ENCODE assay signal across 7 mouse cellular contexts in genomic region chr9:31086085-31086753, GRCm38 (mm10). TPM values are rescaled to one million over a fixed set of nuclear protein-coding genes. Genes with fewer than 3 reads are reported as not detected.
DNase-seq lines count a peak whose midpoint lies in the region; ATAC-seq and TF ChIP-seq lines count a peak whose summit lies in the region.

No protein-coding gene starts in this region.

- H3K4me2 ChIP-seq in forebrain, postnatal 0 days (ENCODE audit: low read depth): no peak overlapping the region
- H3K4me2 ChIP-seq in hindbrain, embryonic 15.5 days: no peak overlapping the region

- TF ChIP-seq CTCF in forebrain, postnatal 0 days (IDR thresholded peaks at IDR 0.05; ENCODE audit: low read depth): peak; percentile 87

- H3K4me3 ChIP-seq in forebrain, postnatal 0 days (ENCODE audit: low read depth, low read length): no peak overlapping the region
- H3K4me3 ChIP-seq in hindbrain, embryonic 15.5 days: no peak overlapping the region

- H3K4me1 ChIP-seq in forebrain, postnatal 0 days (ENCODE audit: insufficient read depth): no peaks in the 10 kb centered on the region
- H3K4me1 ChIP-seq in hindbrain, embryonic 15.5 days (replicated peaks): peaks cover 5% of the 10 kb centered on the region

- no peaks in the 10 kb centered on the region for H3K27me3 ChIP-seq in forebrain, postnatal 0 days (ENCODE audit: insufficient read depth, low read length)
- 0 out of 2 replicates have a peak, but pooled peaks cover 2% of the 10 kb centered on the region for H3K27me3 ChIP-seq in hindbrain, embryonic 15.5 days

- H3K36me3 ChIP-seq in forebrain, postnatal 0 days (ENCODE audit: insufficient read depth): no peaks in the 10 kb centered on the region
- H3K36me3 ChIP-seq in hindbrain, embryonic 15.5 days: no peaks in the 10 kb centered on the region

- no peak overlapping the region for H3K9ac ChIP-seq in forebrain, postnatal 0 days
- H3K9ac ChIP-seq in hindbrain, embryonic 15.5 days: no peak overlapping the region

- DNase-seq in NIH3T3 (ENCODE audit: low read depth): peak; percentile 75
- DNase-seq in c-Kit-positive CD71-negative TER-119-negative erythroid progenitor cells, embryonic 14.5 days (ENCODE audit: low read depth): peak; percentile 53
- DNase-seq in forebrain, postnatal 0 days: peak; percentile 88
- DNase-seq in layer of hippocampus, postnatal 14 days (ENCODE audit: low spot score in 2 of 2): peak; percentile 69 to 78
- peak; percentile 25 for DNase-seq in spleen, adult 12 weeks (ENCODE audit: low spot score)

- H3K27ac ChIP-seq in forebrain, postnatal 0 days (ENCODE audit: low read depth, low read length): no peak overlapping the region
- H3K27ac ChIP-seq in hindbrain, embryonic 15.5 days (replicated peaks): no peak overlapping the region

- no peaks in the 10 kb centered on the region for H3K9me3 ChIP-seq in forebrain, postnatal 0 days (ENCODE audit: low read length)
- no peaks in the 10 kb centered on the region for H3K9me3 ChIP-seq in hindbrain, embryonic 15.5 days

- WGBS in forebrain, postnatal 0 days: 12% methylated on average over 10 of the region's 10 CpGs
- 23% methylated on average over 10 of the region's 10 CpGs for WGBS in hindbrain, embryonic 15.5 days

- ATAC-seq in forebrain, postnatal 0 days: peak; percentile 68
- peak; percentile 45 for ATAC-seq in hindbrain, embryonic 15.5 days (ENCODE audit: low FRiP score, low read depth)
- 0 out of 2 replicates have a peak, but pooled peaks have one; percentile 54 for ATAC-seq in megakaryocyte-erythroid progenitor cell, adult 5-6 weeks (replicated peaks; ENCODE audit: low FRiP score, low TSS enrichment, poor library complexity, severe bottlenecking)

RNA-seq across cellular contexts. Expression of gene St14, which starts 45.4 kb away (rescaled TPM):
- 0.38 and 0.81 TPM in 2 replicates for total RNA-seq in forebrain, postnatal 0 days (2014; rRNA removed)
- 0.35 and 0.44 TPM in 2 replicates for polyA plus RNA-seq in forebrain, postnatal 0 days (2015; fragmentation: Nextera tagmentation; extraction: Ambion mirVana)
- polyA plus RNA-seq in hindbrain, embryonic 15.5 days (2015; fragmentation: Nextera tagmentation; extraction: Ambion mirVana): 0.62 and 0.91 TPM in 2 replicates
- total RNA-seq in layer of hippocampus, postnatal 14 days (2021): under 1 TPM; 0.67 to 0.93 TPM
- total RNA-seq in megakaryocyte-erythroid progenitor cell, adult 5-6 weeks (2014; fragmentation: Nextera tagmentation): not detected in 2 replicates
- total RNA-seq in megakaryocyte-erythroid progenitor cell, adult 5-6 weeks (2017): 0.42 and 1.2 TPM in 2 replicates

RNA-seq across cellular contexts. Expression of gene Zbtb44, which starts 55.8 kb away (rescaled TPM):
- 20.2 and 22.1 TPM in 2 replicates for total RNA-seq in forebrain, postnatal 0 days (2014; rRNA removed)
- polyA plus RNA-seq in forebrain, postnatal 0 days (2015; fragmentation: Nextera tagmentation; extraction: Ambion mirVana): 3.2 and 5.3 TPM in 2 replicates
- 4.4 and 4.6 TPM in 2 replicates for polyA plus RNA-seq in hindbrain, embryonic 15.5 days (2015; fragmentation: Nextera tagmentation; extraction: Ambion mirVana)
- 10 to 100 TPM; 32.5 to 35.2 TPM for total RNA-seq in layer of hippocampus, postnatal 14 days (2021)
- 31.2 and 33.9 TPM in 2 replicates for total RNA-seq in megakaryocyte-erythroid progenitor cell, adult 5-6 weeks (2014; fragmentation: Nextera tagmentation)
- 31.1 and 37.7 TPM in 2 replicates for total RNA-seq in megakaryocyte-erythroid progenitor cell, adult 5-6 weeks (2017)

Comparison
In these comparisons a context has a peak if more than half of its experiments do, and no peak if none do; other contexts are left out.
1. DNase-seq: peak in every context shown above with its lines; median percentile 88 in forebrain, postnatal 0 days; 75 in NIH3T3; 74 in layer of hippocampus, postnatal 14 days; 53 in c-Kit-positive CD71-negative TER-119-negative erythroid progenitor cells, embryonic 14.5 days; 25 in spleen, adult 12 weeks.